In genomic region chr11:118481751-118482150, GRCm38 (mm10) we compare ENCODE assay signal across 26 mouse cellular contexts. TPM values are rescaled to one million over a fixed set of nuclear protein-coding genes. Genes with fewer than 3 reads are reported as not detected.
"Had no signal": no experiment of that assay in that cellular context is flagged by ENCODE, and none has a peak within 500 bp of the region (broad histone marks: within the 10 kb centered on the region; RNA-seq: fewer than 3 reads in every experiment).

No protein-coding gene starts in this region.

- H3K36me3 ChIP-seq: heart, embryonic 15.5 days; hindbrain, embryonic 15.5 days had no signal

- ATAC-seq: hindbrain, postnatal 0 days; intestine, embryonic 16.5 days; liver, embryonic 12.5 days had no signal

- H3K9ac ChIP-seq: heart, embryonic 13.5 days; heart, embryonic 15.5 days; hindbrain, embryonic 15.5 days; kidney, embryonic 15.5 days; limb, embryonic 13.5 days; limb, embryonic 15.5 days; liver, embryonic 12.5 days; liver, embryonic 14.5 days had no signal

- DNase-seq: gastrocnemius, postnatal 14 days; gastrocnemius, postnatal 36 days; heart, adult 11 months; heart, adult 2 months; heart, postnatal 14 days; heart, postnatal 36 days; kidney, adult 11 months; kidney, adult 2 months; kidney, adult 9 months; kidney, postnatal 14 days; kidney, postnatal 36 days; layer of hippocampus, adult 9-11 months; layer of hippocampus, postnatal 36 days had no signal

- H3K27ac ChIP-seq: heart, adult 2 months; heart, embryonic 13.5 days; heart, embryonic 15.5 days; hindbrain, embryonic 15.5 days; hindbrain, postnatal 0 days; kidney, embryonic 15.5 days; kidney, postnatal 0 days; limb, embryonic 13.5 days; limb, embryonic 15.5 days; liver, embryonic 12.5 days; liver, embryonic 14.5 days had no signal

- H3K4me2 ChIP-seq: heart, embryonic 11.5 days; heart, embryonic 13.5 days; heart, embryonic 15.5 days; hindbrain, embryonic 15.5 days; kidney, embryonic 15.5 days; limb, embryonic 13.5 days; limb, embryonic 15.5 days; liver, embryonic 12.5 days had no signal

- H3K9me3 ChIP-seq: heart, embryonic 13.5 days; heart, embryonic 15.5 days; hindbrain, embryonic 15.5 days; kidney, embryonic 15.5 days; limb, embryonic 13.5 days; limb, embryonic 15.5 days; liver, embryonic 12.5 days had no signal

- H3K27me3 ChIP-seq: heart, embryonic 13.5 days; heart, embryonic 15.5 days; hindbrain, embryonic 15.5 days; kidney, embryonic 15.5 days; limb, embryonic 15.5 days; liver, embryonic 12.5 days had no signal

- H3K4me3 ChIP-seq: heart, adult 2 months; heart, embryonic 13.5 days; heart, embryonic 15.5 days; hindbrain, embryonic 15.5 days; kidney, embryonic 15.5 days; limb, embryonic 13.5 days; limb, embryonic 15.5 days; liver, embryonic 12.5 days had no signal

RNA-seq across cellular contexts. Expression of gene C1qtnf1, which starts 53.7 kb away (rescaled TPM):
- total RNA-seq: hematopoietic stem cell, adult 5-6 weeks had no signal
